Mouse (Mus musculus): ENCODE data around the gene Disp1. TPM values are rescaled to one million over a fixed set of nuclear protein-coding genes. Genes with fewer than 3 reads are reported as not detected.

Disp1 gene
- polyA plus RNA-seq, 1 experiment = 7.8 TPM

GRCm38 (mm10) chr1:183095454-183096088 lies 125.8 kb downstream of the Disp1 start:
- DNase-seq (ENCODE audit: extremely low spot score in 1 of 2, low spot score in 1 of 2) = no peak

GRCm38 (mm10) chr1:183092296-183092695 lies 129.0 kb downstream of the Disp1 start:
- DNase-seq (ENCODE audit: extremely low spot score in 1 of 2, low spot score in 1 of 2) = no peak

- DNase-seq (ENCODE audit: extremely low spot score in 1 of 2, low spot score in 1 of 2) = no peak
Observed at GRCm38 (mm10) chr1:183091203-183091602, 130.1 kb downstream of the Disp1 start.

- no peak for DNase-seq (ENCODE audit: extremely low spot score in 1 of 2, low spot score in 1 of 2)
Observed at GRCm38 (mm10) chr1:183088661-183089060, 132.7 kb downstream of the Disp1 start.

GRCm38 (mm10) chr1:183086843-183087242 lies 134.5 kb downstream of the Disp1 start:
- peak in 1 of 2 experiments; percentile 33 for DNase-seq (ENCODE audit: extremely low spot score in 1 of 2, low spot score in 1 of 2)

GRCm38 (mm10) chr1:183084085-183085050 lies 137.0 kb downstream of the Disp1 start:
- peak; percentile 50 to 64 for DNase-seq (ENCODE audit: extremely low spot score in 1 of 2, low spot score in 1 of 2)

- no peak for DNase-seq (ENCODE audit: extremely low spot score in 1 of 2, low spot score in 1 of 2)
Observed at GRCm38 (mm10) chr1:183082436-183082835, 138.9 kb downstream of the Disp1 start.

GRCm38 (mm10) chr1:183081126-183081525 lies 140.2 kb downstream of the Disp1 start:
- no peak for DNase-seq (ENCODE audit: extremely low spot score in 1 of 2, low spot score in 1 of 2)

GRCm38 (mm10) chr1:183075121-183075822 lies 146.1 kb downstream of the Disp1 start:
- DNase-seq (ENCODE audit: extremely low spot score in 1 of 2, low spot score in 1 of 2) = peak; percentile 16 to 55

- no peak for DNase-seq (ENCODE audit: extremely low spot score in 1 of 2, low spot score in 1 of 2)
Observed at GRCm38 (mm10) chr1:183072263-183073050, 148.9 kb downstream of the Disp1 start.

GRCm38 (mm10) chr1:183069954-183070649 lies 151.2 kb downstream of the Disp1 start:
- no peak for DNase-seq (ENCODE audit: extremely low spot score in 1 of 2, low spot score in 1 of 2)

- DNase-seq (ENCODE audit: extremely low spot score in 1 of 2, low spot score in 1 of 2) = no peak
Observed at GRCm38 (mm10) chr1:183067807-183068206, 153.5 kb downstream of the Disp1 start.

GRCm38 (mm10) chr1:183066981-183067380 lies 154.3 kb downstream of the Disp1 start:
- no peak for DNase-seq (ENCODE audit: extremely low spot score in 1 of 2, low spot score in 1 of 2)

GRCm38 (mm10) chr1:183060611-183061010 lies 160.7 kb downstream of the Disp1 start:
- DNase-seq (ENCODE audit: extremely low spot score in 1 of 2, low spot score in 1 of 2) = no peak

GRCm38 (mm10) chr1:183056289-183056655 lies 165.1 kb downstream of the Disp1 start:
- no peak for DNase-seq (ENCODE audit: extremely low spot score in 1 of 2, low spot score in 1 of 2)

GRCm38 (mm10) chr1:183055608-183056288 lies 165.6 kb downstream of the Disp1 start:
- no peak for DNase-seq (ENCODE audit: extremely low spot score in 1 of 2, low spot score in 1 of 2)

- no peak for DNase-seq (ENCODE audit: extremely low spot score in 1 of 2, low spot score in 1 of 2)
Observed at GRCm38 (mm10) chr1:183052663-183053062, 168.7 kb downstream of the Disp1 start.

- no peak for DNase-seq (ENCODE audit: extremely low spot score in 1 of 2, low spot score in 1 of 2)
Observed at GRCm38 (mm10) chr1:183049295-183049694, 172.0 kb downstream of the Disp1 start.

- DNase-seq (ENCODE audit: extremely low spot score in 1 of 2, low spot score in 1 of 2) = no peak
Observed at GRCm38 (mm10) chr1:183047913-183048523, 173.3 kb downstream of the Disp1 start.

Data from frontal cortex, adult 2 months (tissue).